In the genomic region with DNA sequence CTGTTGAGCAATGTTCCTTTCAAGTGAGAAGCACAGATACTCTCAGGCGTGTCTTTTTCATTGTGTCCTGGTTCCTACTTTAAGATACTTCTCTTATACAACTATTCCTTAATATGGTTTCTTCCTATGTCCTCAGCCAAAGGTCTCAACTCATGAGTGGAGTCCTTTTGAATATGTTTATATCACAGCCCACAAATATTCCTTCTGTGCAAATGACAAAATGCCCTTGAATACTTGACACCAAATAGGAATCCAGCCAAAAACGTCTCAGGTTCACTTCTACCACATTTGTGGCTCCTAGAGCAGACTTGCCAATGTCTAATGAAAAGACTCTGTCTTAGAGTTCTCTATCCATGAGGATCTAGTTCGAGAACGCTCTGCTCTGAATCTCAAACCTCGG, we compare ENCODE assay signal across 19 mouse cellular contexts. TPM values are rescaled to one million over a fixed set of nuclear protein-coding genes. Genes with fewer than 3 reads are reported as not detected.
DNase-seq lines count a peak whose midpoint lies in the region; TF ChIP-seq lines count a peak whose summit lies in the region.
"Had no signal": no experiment of that assay in that cellular context is flagged by ENCODE, and none has a peak within 500 bp of the region (broad histone marks: within the 10 kb centered on the region; RNA-seq: fewer than 3 reads in every experiment).

No protein-coding gene starts in this region.

- no peak for TF ChIP-seq CTCF in kidney, adult 2 months (conservative IDR thresholded peaks at IDR 0.05; ENCODE audit: insufficient read depth, insufficient read length, low read depth, low read length)

- no peak overlapping the region for H3K27ac ChIP-seq in kidney, adult 2 months (ENCODE audit: insufficient read depth, low read depth, low read length)
- H3K27ac ChIP-seq: forebrain, embryonic 13.5 days; hindbrain, embryonic 15.5 days; intestine, embryonic 15.5 days; kidney, embryonic 15.5 days; liver, embryonic 12.5 days; stomach, embryonic 15.5 days had no signal

- H3K36me3 ChIP-seq in kidney, adult 2 months (ENCODE audit: control insufficient read depth, insufficient read depth, low read length): no peaks in the 10 kb centered on the region
- H3K36me3 ChIP-seq: hindbrain, embryonic 15.5 days; intestine, embryonic 15.5 days; kidney, embryonic 15.5 days; liver, embryonic 12.5 days; stomach, embryonic 15.5 days had no signal

- TF ChIP-seq POLR2A in kidney, adult 2 months (IDR thresholded peaks at IDR 0.05; ENCODE audit: low read depth, low read length): no peak

- no peaks in the 10 kb centered on the region for H3K4me1 ChIP-seq in kidney, adult 2 months (ENCODE audit: control insufficient read depth, insufficient read depth, low read length)
- H3K4me1 ChIP-seq: hindbrain, embryonic 15.5 days; intestine, embryonic 15.5 days; kidney, embryonic 15.5 days; liver, embryonic 12.5 days; stomach, embryonic 15.5 days had no signal

- DNase-seq in heart, adult 18-20 months: peak; percentile 6 to 12
- DNase-seq in heart, postnatal 36 days: no peak
- DNase-seq in kidney, postnatal 14 days: peak; percentile 3
- no peak for DNase-seq in kidney, adult 2 months
- DNase-seq in 416B (ENCODE audit: low read depth) (peak; percentile 28), NIH3T3 (ENCODE audit: low read depth) (peak; percentile 25)
- DNase-seq in thymus, postnatal 0 days (ENCODE audit: low spot score): no peak
- DNase-seq: cerebellum, adult 9-10 months; gastrocnemius, postnatal 25 days; right cerebral cortex, postnatal 25 days; thymus, adult 18-20 months had no signal

- H3K4me3 ChIP-seq in kidney, adult 2 months (ENCODE audit: insufficient read depth, low read depth, low read length): no peak overlapping the region
- H3K4me3 ChIP-seq: erythroblast, embryonic 14.5 days; forebrain, embryonic 13.5 days; hindbrain, embryonic 15.5 days; intestine, embryonic 15.5 days; kidney, embryonic 15.5 days; liver, embryonic 12.5 days; stomach, embryonic 15.5 days had no signal

- intact Hi-C loops in heart, postnatal 36 days (cut with DNase I): no loop called here

- 74% methylated on average over 5 of the region's 5 CpGs for WGBS in kidney, adult 2 months

- H3K27me3 ChIP-seq in kidney, adult 2 months (replicated peaks; ENCODE audit: control insufficient read depth, insufficient read depth, low read length): no peaks in the 10 kb centered on the region
- H3K27me3 ChIP-seq: forebrain, embryonic 13.5 days; hindbrain, embryonic 15.5 days; intestine, embryonic 15.5 days; kidney, embryonic 15.5 days; liver, embryonic 12.5 days; stomach, embryonic 15.5 days had no signal

RNA-seq across cellular contexts. Expression of a gene that starts 21.7 kb away (rescaled TPM):
- 10 to 100 TPM; 53.4 to 56.5 TPM for total RNA-seq in heart, adult 18-20 months (2021)
- total RNA-seq in heart, postnatal 36 days (2021): 10 to 100 TPM; 57.7 to 73.6 TPM
- polyA plus RNA-seq in kidney, adult 2 months (2012; rRNA removed): 9.2 and 12.8 TPM in 2 replicates
- polyA plus RNA-seq in thymus, postnatal 0 days (2015; fragmentation: Nextera tagmentation; extraction: Ambion mirVana): 7.0 and 8.6 TPM in 2 replicates
- polyA plus RNA-seq: Patski had no signal

Comparison
In these comparisons a context has a peak if more than half of its experiments do, and no peak if none do; other contexts are left out.
1. DNase-seq: peak in heart, adult 18-20 months (2 of 2), kidney, postnatal 14 days (single experiment), 416B (single experiment) and NIH3T3 (single experiment); none in heart, postnatal 36 days (0 of 2), kidney, adult 2 months (single experiment) and thymus, postnatal 0 days (single experiment).